Mouse (Mus musculus) layer of hippocampus, postnatal 36 days (tissue): ENCODE measurements around the gene Mif. TPM values are rescaled to one million over a fixed set of nuclear protein-coding genes. Genes with fewer than 3 reads are reported as not detected.
"Not testable (repeated sequence)": the region's sequence is repeated elsewhere in the genome, so short reads cannot be mapped to it uniquely, and the experiment has no call there.

Experiments used
- DNase-seq, 2 experiments: peaks; one replicate each; pipeline ENCODE4 v3.0.0; 2022
- total RNA-seq, 2 experiments: library from RNA; stranded (reverse); gene quantifications; 2 replicates each; pipeline ENCODE4 v1.2.3; 2021

Mif gene
- total RNA-seq, 2 experiments from 2014 or later = 432 to 467 TPM

DNA sequence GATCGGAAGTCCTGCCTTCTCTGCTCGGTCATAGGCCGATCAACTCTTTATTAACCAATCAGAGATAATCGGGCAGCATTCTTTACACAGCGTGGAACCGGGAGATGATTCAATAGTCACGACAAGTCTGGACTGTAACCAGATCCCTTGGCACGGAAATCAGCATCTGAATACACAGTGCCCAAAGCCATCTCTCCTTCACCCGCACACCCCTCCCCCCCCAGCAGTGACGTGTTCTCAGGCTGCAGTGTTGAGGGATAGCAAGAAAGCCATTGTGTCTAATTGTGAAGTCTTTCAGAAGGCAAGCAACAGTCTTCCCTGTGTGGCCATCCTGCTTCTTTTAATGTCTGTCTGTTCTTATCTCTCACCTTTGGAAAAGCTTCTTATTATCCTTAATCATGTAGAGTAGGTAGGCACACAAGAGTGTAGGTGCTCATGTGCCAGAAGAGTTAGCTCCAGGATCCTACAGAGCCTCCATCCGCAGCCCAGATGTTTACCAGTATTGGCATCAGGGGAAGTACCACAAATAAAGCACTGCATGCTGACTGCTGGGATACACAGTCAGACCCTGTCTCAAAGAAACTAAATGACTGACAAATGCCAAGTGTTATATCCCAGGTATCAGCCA lies 13.0 kb upstream of the Mif start:
- peak; percentile 66 to 76 for DNase-seq

GRCm38 (mm10) chr10:75872025-75872914 lies 12.2 kb upstream of the Mif start:
- DNase-seq = no peak

GRCm38 (mm10) chr10:75861587-75861986 lies 1.5 kb upstream of the Mif start:
- DNase-seq = no peak

DNA sequence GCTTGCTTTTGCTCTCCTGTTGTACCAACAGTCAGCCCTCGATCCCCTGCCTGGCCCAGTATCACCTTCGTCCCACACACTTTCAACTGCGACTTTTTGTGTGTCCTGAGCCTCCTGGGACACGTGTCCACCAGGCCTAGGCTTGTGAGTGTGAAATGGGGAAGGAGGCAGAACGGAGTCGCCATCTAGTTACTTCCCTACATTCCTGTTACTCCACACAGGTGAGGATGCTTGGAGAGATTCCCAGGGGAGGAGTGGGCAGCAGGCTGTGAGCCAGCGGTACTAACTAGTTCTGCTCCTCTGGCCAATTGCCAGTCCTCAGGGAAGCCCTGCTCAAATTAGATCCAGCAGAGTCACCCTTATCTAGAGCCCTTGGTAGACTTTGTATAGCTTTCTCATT lies 706 bp upstream of the Mif start:
- no peak for DNase-seq

DNA sequence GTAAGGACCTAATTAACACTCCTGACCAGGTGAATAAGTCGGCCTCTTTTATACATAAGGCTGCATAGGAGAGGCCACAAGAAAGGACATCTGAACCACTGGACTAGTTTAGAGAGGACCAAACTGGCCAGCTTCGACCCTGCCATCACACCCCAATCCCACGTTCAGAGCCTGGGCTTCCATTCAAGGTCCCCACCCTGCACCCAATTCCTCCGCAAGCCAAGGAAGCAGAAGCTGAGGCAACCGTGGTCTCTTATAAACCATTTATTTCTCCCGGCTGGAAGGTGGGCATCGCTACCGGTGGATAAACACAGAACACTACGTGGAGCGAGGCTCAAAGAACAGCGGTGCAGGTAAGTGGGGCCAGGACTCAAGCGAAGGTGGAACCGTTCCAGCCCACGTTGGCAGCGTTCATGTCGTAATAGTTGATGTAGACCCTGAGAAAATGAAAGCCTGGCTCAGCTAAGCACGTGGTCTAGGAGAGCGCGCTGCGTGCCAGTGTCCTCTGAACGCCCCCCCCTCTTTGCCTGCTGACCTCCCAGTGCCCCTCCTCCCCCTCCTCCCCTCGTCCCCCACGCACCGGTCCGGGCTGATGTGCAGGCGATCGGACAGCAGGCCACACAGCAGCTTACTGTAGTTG lies 813 bp downstream of the Mif start:
- DNase-seq = no peak

DNA sequence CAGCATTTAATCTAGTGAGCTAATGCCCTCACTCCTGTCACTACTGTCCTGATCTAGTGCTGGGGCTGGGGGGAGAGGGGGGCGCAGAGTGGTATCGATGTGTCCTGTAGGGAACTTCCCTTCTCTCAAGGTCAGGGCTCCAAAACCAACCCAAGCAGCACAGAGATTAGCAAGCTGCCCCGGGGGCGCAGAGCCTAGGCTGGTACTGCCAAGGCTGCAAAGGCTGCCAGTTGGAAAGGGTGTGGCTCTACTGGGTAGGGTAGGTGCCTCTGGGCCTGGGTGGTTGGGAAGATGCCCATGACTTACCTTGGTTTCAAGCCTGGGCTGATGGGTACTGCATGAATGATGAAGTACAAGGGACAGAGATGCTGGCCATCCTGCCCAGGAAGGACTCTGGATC lies 2.4 kb downstream of the Mif start:
- DNase-seq = no peak

GRCm38 (mm10) chr10:75856976-75857375 lies 3.1 kb downstream of the Mif start:
- no peak for DNase-seq

- DNase-seq = no peak
Measured at GRCm38 (mm10) chr10:75856155-75856907, 3.7 kb downstream of the Mif start.

DNA sequence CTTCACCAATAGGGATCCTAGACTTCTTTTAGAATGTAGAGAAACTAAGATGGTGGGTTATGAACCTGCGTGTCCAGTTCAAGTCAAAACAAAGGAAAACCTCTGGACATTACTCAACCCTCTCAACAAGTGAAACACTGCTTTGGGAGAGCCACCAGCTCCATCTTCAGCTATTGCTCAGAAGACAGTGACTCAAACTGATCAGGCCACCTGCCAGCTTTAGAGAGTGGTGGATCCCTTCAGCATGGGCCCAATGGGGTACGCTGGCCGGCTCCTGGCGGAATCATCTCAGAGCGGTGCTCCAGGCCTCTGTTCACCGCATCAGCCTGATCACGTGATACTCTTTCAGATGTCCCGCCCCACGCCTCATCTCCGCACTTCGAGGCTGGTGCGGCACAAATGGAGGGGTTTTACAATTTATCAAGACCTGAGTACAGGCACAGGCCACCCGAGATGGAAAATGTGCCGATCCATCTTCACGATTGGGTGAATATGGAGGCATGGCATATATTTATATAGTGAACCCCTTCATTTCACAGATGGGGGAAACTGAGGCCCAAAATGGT lies 4.5 kb downstream of the Mif start:
- DNase-seq = no peak

GRCm38 (mm10) chr10:75854791-75855190 lies 5.2 kb downstream of the Mif start:
- DNase-seq = no peak

DNA sequence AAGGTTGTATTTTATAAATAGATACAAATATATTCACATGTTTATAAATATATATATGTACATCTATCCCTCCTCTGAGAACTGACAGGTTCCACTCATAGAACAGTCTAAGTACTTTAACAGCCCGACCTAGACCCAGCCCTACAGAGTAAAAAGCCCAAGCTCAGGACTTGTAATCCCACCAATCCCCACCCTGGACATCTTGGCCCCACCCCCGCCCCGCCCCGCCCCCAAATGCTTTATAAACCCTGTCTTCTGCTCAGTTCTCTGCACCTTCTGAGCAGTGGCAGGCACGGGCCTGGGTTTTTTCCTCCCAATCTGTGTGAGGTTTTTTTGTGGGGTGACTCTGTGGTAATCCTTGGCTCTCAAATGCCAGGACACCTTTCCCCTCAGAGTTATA lies 5.9 kb downstream of the Mif start:
- no peak for DNase-seq

- DNase-seq = peak; percentile 74 to 75
Measured at GRCm38 (mm10) chr10:75853452-75853851, 6.6 kb downstream of the Mif start.

DNA sequence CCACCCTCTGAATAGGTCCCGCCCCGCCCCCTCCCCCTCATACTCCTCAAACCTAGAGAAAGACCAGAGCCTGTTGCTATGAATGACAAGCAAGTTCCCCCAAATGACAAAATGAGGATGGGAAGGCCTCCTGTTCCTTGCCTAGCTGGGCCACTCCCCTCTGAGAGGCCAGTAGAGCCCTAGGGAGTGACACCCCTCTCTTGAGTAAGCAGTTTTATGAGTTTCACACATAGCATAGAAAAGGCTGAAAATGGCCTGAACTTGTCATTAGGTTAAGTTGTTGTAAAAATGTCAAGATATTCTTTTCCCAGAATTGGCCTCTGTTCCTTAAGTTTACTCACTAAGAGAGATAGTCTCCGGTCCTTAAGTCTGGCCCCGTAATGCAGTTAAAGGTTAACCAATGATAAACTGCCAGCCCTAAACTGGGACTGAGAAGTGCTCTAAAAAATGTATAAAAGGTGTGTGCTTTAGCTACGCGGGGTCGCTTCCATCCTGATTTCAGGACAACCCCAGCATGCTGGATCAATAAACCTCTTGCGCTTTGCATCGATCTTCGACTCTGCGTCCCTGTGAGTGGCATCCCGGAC lies 7.4 kb downstream of the Mif start:
- DNase-seq = no peak

DNA sequence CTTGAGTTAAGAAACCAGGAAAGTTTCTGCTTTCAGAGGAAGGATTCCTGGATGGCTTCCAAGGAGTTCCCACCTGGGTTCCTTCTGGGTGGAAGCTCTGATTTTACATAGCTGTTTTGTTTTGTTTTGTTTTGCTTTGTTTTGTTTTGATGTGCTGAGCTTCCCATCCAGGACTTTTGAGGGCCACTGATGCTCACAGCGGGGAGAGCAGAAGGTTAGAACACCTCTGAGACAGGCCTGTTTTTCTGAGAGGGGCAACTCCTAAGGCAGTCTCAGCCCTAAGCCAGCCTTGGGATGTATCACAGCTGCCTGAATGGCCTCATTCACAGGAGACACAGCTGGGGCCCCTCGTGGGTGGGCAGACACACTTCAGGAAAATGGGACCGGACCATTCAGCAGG lies 8.4 kb downstream of the Mif start:
- DNase-seq = no peak

DNA sequence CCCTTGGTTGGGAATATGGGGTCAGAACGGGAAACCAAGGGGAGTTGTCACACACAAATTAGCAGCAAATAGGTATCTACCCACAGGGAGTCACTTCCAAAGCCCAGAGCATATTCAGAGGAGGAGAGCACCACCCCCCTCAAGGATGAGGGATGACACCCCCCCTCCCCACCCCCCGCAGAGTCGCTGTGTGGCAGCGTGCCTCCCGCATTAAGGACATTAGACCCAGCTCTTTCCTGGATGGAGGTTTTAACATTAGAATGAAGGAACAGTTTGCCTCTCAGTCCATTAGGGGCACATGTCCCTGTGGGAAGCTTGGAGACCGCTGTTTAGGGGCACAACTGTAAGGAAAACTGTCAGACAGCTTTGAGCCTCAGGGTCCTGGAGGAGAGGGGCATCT lies 9.0 kb downstream of the Mif start:
- no peak for DNase-seq

GRCm38 (mm10) chr10:75848382-75848781 lies 11.7 kb downstream of the Mif start:
- no peak for DNase-seq

- no peak for DNase-seq
Measured at GRCm38 (mm10) chr10:75845306-75845930, 14.6 kb downstream of the Mif start.

DNA sequence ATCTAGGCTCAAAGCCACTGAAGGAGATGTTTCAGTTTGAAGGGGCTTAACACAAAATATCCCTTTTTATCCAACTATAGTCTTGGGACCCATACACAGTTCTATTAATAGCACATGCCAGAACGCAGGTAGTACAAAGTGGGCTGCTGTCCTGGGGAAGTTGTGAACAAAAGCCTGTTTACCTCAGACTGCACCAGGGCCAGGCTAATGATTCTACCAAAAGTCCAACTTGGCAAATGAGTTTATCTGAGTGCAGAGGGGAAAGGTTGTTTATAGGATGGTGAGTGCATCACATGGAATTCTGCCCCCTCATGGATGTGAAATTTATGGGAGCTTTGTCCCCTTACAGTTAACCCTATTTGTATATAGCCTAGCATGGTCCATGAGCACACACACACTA lies 15.2 kb downstream of the Mif start:
- DNase-seq = no peak

GRCm38 (mm10) chr10:75843898-75844297 lies 16.1 kb downstream of the Mif start:
- DNase-seq = not testable (repeated sequence)

DNA sequence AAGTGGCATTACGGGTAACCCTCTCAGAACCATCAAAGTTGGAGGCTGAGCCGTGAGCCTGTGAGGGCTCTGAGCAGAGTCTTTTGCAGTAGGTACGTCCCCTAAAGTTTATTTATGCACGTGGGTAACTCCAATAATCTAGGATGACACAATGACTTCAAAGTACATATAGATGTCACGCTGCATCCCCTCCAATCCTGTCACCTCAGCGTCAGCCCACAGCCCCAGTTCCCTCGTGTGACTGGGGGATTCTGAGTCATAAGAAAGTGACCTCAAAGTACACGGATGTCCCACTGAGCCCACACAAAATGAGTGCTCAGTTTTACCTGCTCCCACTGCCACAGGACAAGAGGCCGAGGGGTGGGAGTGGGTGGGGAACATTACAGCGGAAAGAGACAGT lies 20.9 kb downstream of the Mif start:
- no peak for DNase-seq

GRCm38 (mm10) chr10:75837248-75837759 lies 22.7 kb downstream of the Mif start, which contains the start of gene Gstt2:
Gene Gstt2 (minus strand): TSS chr10:75837424.
- DNase-seq = peak; percentile 89 to 92
